Comparison of ENCODE assay signal across 8 mouse cellular contexts in the genomic region with DNA sequence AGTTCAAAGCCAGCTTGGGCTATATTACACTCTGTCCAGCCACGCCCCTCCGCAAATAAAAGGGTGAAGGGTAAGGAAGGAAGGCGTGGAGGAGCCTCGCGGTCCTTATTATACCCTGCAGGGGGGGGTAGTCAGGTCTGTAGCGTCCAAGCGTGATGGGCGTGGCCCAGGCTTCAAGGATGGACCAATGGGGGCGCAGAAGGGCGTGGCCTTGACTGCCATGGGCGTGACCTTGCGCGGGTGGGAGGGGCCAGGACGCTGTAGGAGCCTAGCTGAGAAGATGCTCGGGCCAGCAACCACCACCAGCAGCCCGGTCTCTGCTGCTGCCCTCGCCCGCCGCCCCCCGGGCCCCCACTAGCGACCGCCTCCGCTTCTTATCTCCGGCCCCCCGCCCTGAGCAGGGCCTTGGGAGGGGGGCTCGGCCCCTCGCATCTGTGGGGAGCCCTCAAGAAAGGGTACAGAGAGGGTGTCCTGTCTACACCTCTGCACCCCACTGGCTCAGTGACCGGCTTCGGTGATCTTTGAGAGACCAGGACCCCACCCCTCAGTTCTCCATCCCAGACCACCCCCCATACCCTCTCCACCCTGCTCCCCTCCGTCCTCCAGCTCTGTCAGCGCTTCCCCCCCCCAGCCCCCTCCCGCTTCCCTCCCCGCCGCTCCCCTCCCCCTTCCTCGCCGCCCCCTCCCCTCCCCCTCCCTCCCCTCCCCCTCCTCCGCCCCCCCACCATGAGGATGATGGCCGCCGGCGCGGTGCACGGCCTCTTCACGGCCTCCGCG. TPM values are rescaled to one million over a fixed set of nuclear protein-coding genes. Genes with fewer than 3 reads are reported as not detected.
DNase-seq lines count a peak whose midpoint lies in the region; TF ChIP-seq lines count a peak whose summit lies in the region.

A gene (plus strand): TSS at position 727 of the 777 bp plus-strand sequence.

- intact Hi-C loops in left cerebral cortex, adult 2 months (cut with DNase I), result loop anchor here (2.0 kb wide), 3 partner anchors 17 to 65 kb away; a partner anchor contains a TSS

- peaks cover 13% of the 10 kb centered on the region for H3K4me1 ChIP-seq in cortical plate, adult 2 months (ENCODE audit: control insufficient read depth, insufficient read depth, low read length)

- TF ChIP-seq POLR2A in cortical plate, adult 2 months (IDR thresholded peaks at IDR 0.05; ENCODE audit: extremely low read depth, insufficient read depth, low read length), result peak; percentile 82

- DNase-seq in adrenal gland, adult (ENCODE audit: inconsistent age in 2 of 2, low spot score in 1 of 2), result peak; percentile 91 to 96
- peak; percentile 68 for DNase-seq in gastrocnemius, postnatal 10 days
- DNase-seq in hindlimb bud, embryonic 11.5 days (ENCODE audit: extremely low spot score, low read depth, low spot score), result peak; percentile 35
- peak; percentile 95 to 96 for DNase-seq in left cerebral cortex, adult 2 months (ENCODE audit: extremely low spot score in 1 of 2, low spot score in 2 of 2)
- peak; percentile 91 to 92 for DNase-seq in lung, postnatal 4 days
- peak; percentile 95 for DNase-seq in retina, postnatal 1 day
- peak; percentile 73 for DNase-seq in thymus, postnatal 4 days

- peak within 1 kb of the TSS; percentile 99 for H3K4me3 ChIP-seq in cortical plate, adult 2 months (ENCODE audit: insufficient read depth, low read length)
- H3K4me3 ChIP-seq in left cerebral cortex, adult 2 months, result peak within 1 kb of the TSS; percentile 88

- H3K27ac ChIP-seq in cortical plate, adult 2 months (ENCODE audit: insufficient read depth, low read length), result peak within 1 kb of the TSS; percentile 63
- H3K27ac ChIP-seq in left cerebral cortex, adult 2 months, result peak within 1 kb of the TSS; percentile 97

- TF ChIP-seq CTCF in cortical plate, adult 2 months (IDR thresholded peaks at IDR 0.05; ENCODE audit: extremely low read depth, insufficient read depth, low read length), result no peak
- TF ChIP-seq CTCF in left cerebral cortex, adult 2 months (IDR thresholded peaks at IDR 0.05), result peak; percentile 45

RNA-seq across cellular contexts. Expression of the gene that starts here (rescaled TPM):
- 22.3 and 23.3 TPM in 2 replicates for polyA plus RNA-seq in cortical plate, adult 2 months (2012; rRNA removed)
- 1 to 10 TPM; 2.9 to 4.1 TPM for total RNA-seq in gastrocnemius, postnatal 10 days (2021)
- 10 to 100 TPM; 79.9 to 86.4 TPM for total RNA-seq in left cerebral cortex, adult 2 months (2021)

Comparison
In these comparisons a context has a peak if more than half of its experiments do, and no peak if none do; other contexts are left out.
1. Peak in every context shown above with its lines: DNase-seq, H3K4me3 ChIP-seq and H3K27ac ChIP-seq.
2. RNA of the gene that starts here (total RNA-seq): 79.9 to 86.4 TPM in left cerebral cortex, adult 2 months; 2.9 to 4.1 TPM in gastrocnemius, postnatal 10 days; every median in the first group is over 10 times any median in the second.
3. DNase-seq: peak in every context shown above with its lines; median percentile 96 in left cerebral cortex, adult 2 months; 95 in retina, postnatal 1 day; 94 in adrenal gland, adult; 92 in lung, postnatal 4 days; 73 in thymus, postnatal 4 days; 68 in gastrocnemius, postnatal 10 days; 35 in hindlimb bud, embryonic 11.5 days.